Mouse (Mus musculus) cerebellum, postnatal 36 days (tissue): ENCODE results near the gene Clec16a.
A peak's percentile ranks its signal among the peaks of the same experiment; 100 is the strongest.

ENCODE experiments used
- DNase-seq, 2 experiments: peaks; one replicate each; pipeline ENCODE4 v3.0.0; 2021 to 2022; ENCODE audit warnings: mixed read lengths in 2 of 2

The Clec16a gene

DNA sequence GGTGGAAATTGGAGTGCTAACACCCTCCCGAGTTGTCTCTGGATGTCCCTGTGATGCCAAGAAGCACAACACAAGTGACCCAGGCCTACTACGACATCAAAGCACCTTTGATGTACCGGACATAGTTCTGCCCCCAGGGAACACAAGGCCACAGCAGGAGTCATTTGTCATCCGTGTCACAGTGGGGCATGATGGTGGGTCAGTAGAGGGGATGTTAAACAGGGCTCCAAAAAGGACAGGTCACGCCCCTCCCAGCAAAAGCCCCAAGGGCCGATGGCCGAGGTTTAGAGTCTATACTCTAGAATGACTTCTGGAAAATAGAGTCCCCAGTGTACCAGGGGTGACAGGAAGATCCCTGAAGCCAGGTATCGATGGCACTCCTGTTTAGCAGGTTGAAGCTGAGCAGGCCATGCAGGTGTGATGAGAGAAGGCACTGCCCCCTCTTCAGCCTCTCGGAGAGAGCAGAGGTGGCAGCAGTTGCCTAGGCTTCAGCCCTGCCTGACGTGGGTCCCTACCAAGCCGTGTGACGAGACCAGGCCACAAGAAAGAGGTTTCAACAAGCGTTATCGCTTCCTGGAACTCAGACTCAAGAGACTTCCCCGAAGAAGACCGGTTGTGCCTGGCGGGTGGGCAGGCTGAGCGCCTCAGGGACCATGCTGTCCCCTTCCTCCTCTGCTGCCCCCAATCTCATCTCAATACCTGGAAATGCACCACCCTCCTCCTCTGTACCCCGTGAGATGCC, 226.8 kb downstream of the Clec16a start:
- DNase-seq, result no peak

DNA sequence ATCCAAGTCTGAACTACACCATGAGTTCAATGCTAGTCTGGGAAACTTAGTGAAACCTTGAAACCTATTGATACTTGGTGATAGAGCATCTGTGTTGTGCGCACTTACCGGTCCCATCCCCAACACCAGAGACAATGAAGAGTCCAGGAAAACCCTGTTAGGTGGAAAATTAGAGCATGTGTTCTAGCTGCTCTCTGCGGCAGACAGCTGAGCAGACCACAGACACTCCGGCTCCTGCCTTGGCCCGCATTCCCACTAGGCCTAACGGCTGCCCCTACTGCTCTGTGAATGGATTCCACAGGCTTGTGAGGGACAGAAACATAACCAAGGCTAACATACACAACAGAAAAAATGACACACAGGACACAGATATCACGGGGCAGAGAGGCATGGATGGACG, 228.4 kb downstream of the Clec16a start:
- no peak for DNase-seq

DNA sequence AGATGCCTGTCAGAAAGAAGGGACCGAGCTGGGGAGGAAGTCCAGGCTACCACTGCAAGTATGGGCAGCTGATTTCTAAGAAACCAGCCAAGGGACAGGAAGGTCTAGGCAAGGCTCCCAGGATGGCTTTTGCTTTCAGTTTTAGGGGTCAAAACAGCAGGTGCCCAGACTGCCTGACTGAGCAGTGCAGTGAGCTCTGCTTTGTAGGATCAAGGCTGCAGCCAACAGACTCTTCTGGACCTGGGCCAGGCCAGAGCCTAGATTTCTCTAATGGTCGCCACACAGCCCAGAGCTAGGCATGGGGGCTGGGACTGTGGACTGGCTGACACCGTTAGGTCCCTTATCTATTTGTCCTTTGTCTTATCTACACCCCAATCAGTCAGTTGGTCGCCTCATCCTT, 229.6 kb downstream of the Clec16a start:
- no peak for DNase-seq

DNA sequence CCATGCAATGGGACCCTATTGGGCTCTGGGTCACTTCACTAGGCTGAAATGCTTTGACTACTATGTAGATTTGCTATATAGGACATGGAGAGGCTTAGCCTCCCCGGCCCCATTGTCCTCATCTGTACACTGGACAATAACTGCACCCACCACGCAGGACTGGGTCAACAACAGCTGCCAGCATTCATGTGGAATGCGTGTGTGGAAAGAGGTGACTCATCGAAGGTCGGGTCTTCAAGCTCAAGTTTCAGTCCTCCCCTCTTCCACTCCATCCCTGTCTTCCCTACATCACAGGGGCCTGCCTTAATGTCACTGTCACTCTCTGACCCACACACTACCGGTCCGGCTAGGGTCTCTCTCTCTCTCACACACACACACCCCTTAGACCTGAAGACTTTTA, 231.2 kb downstream of the Clec16a start:
- no peak for DNase-seq

DNA sequence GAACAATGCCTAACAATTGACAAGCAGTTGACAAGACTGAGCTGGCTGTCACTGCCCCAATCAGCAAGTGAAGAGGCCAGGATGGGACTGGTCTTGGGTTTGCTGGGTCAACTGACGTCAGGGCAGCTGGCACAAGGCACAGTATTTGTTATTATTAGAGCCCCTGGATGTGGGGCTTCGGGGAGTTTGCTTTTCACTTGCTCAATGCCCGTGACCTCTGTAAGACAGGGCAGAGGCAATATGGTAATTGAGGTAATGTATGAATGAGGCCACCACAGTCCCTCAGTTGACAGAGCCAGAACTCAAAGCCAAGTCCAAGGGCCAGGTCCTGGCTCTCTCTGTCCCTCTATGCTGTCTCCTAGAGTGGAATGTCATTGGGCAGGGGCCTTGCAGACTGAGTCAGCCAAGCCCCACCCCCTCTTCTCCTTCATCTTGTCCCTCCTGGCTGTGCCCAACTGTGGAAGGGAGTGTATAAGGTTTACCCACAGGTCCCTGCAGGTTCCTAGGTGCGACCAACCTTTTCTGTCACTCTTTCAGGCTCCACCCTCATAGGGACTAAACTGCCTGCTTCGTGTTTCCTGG, 232.5 kb downstream of the Clec16a start:
- no peak for DNase-seq

DNA sequence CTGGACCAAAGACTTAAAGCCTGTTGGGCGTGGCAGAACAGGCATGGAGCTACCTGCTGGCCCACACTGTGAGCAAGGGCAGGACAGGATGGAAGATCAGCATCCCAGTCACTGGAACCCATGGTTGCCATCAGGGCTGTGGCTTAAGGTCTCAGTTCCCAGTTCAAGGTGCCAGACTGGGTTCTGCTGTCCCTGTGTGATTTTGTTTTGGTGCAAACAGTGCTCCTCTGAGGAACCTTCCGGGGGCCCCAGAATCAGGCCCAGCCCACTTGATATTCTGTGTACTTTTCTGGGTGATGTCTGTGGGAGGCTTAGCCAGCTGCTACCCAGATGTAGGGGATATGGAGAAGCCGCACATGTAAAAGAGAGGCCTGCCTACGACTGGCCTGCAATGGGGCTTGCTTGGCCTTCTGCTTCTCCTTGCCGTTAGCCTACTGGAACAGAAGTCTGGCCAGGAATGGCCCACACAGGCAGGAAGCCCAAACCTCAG, 235.5 kb downstream of the Clec16a start:
- no peak for DNase-seq

DNA sequence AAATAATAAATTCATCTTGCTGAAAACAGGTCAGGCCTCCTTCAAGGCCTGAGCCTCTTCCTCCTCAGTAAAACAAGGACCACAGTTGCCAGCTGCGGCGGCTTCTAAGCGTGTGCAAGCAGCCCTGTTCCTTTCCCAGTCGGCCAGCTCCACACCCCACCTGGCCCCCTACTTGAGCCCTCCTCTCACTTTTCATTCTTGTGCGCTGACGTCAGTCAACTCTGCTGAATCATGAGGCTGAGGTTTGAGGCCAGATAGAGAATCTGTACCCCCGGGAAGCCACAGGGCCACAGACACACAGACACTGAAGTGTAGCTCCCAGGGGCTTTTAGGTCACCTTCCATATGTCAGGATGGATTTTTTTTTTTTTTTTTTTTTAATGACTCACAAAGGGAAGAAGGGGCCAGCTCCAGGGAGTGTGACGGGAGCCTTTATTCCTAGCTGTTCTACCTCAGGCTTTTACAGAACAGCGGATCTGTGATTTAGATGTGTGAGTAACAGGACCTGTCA, 236.8 kb downstream of the Clec16a start:
- DNase-seq, result no peak

DNA sequence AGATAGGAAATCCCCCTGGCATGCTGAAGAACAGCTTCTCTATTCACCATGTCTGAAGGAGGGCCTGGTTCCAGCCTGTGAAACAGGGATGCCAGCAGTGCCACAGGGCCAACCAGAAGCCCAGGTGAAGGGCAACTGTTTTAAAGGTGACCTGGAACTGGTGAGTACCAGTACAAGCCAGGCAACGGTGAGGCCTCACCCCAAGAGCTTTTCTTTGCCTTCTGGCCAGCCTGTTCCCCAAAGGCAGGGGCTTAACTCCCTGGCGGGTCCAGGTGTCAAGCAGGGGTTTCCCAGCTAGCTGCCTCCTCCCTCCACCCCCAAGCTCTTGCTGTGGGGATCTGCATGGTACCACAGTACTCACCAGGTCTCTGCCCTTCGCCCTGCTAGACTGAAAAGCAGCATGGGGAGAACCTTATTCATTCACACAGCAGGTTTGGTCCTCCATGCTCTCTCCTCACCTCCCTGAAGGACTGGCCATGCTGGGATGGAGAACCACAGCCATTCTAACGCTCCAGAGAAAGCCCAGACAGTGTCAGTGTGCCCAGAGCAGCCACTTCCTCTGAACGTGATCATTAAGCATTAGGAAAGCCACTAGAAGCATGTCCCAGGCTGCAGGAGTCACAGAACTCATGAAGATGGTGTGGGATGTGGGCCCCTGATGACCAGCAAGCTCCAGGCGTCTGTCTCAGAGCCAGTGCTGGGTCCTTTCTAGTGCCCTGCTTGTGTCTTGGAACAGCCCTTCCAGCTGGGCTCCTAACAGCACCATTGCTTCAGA, 237.4 kb downstream of the Clec16a start:
- no peak for DNase-seq

DNA sequence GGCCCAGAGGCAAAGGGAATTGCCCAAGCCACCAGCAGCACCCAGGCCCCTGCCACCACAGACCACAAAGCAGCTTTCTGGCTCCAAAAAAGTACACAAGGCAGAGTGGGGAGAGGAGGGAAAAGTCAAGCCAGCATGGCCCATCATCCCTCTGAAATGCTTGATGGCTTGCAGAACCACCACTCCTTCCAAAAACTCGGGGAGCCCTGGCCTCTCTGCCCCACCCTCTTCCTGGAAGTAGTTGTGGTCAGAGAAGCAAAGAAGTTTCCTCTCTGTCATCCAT, 238.0 kb downstream of the Clec16a start:
- no peak for DNase-seq

DNA sequence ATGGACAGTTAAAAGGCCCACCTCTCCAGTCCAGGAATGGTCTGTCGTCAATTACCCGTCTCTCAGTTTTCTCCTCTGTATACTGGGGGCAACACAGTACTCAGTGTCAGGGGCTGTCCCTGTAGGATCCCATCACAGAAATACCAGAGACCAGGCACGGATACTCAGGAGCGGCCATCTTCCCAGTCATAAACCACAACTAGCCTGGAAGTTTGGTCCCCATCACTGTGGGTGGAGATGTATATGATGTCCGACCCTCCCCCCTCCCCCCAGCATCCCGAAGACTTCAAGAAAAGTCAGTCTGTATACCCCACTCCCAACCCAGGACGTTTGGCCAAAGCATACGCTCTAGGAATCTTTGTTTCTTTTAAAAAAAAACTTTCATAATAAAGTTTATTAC, 238.3 kb downstream of the Clec16a start:
- no peak for DNase-seq

DNA sequence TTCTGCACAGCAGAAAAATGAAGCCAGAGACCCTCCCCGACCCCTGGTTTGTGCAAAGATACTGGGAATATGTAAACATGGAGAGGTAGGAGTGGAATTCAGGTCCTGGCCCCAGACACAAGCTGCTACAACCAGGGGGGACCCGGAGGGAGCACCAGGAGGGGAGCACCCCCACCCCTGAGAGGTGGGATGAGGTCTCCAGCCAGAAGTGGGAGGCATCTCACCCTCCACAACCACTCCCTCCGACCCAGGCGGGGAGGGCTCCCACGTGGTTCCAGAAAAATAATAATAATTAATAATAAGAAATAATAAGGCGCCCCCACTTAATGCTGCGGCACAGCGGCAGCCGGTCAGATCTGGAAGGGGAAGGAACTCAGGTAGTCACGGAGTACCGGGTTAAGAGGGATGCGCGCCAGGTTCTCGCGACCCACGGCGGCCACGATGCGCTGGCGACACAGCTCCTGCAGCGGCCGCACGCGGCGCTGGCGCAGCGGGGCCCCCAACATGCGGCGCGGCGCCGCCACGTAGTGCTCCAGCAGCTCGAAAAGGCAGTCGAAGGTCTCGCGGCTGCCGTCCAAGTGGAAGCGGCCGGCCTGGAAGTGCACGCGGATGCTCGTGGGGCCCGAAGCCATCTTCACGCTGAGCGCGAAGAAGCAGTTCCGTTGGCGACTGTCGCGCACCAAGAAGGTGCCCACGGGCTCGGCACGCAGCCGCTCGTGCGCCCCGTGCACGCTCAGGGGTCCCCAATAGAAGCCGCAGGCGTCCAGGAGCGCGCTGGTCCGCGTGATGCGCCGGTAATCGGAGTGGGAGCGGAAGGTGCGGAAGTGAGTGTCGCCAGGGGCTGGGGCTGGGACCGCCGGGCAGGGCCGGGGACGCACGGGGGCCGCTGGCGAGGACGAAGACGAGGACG, 239.0 kb downstream of the Clec16a start:
- DNase-seq, result peak; percentile 27 to 33

DNA sequence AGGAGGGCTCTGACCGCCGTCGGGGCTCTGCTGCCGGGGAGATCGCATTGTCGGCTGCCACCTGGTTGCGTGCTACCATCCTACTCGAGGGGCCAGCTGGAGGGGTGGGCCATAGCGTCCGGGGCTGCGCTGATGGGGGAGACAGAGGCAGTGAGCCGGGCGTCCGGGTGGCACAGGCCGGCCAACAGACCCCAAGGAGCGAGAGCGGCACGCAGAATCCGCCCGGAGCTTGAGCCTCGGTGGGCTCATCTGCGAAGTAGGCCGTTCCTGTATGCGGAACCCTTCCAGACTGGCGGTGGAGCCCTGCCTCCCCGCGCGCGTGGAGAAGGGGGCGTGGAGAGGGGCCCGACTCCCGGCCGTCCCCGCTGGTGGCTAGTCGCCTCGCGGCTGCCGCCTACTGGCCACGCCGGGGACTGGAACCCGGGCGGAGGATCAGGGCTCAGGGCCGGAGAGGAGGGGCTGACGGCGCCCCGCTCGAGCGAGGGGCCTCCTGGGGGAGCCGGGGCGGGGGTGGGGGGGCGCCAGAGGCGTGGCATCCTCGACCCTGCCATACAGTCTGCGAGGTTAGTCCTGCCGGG, 239.7 kb downstream of the Clec16a start:
- peak; percentile 86 to 88 for DNase-seq

DNA sequence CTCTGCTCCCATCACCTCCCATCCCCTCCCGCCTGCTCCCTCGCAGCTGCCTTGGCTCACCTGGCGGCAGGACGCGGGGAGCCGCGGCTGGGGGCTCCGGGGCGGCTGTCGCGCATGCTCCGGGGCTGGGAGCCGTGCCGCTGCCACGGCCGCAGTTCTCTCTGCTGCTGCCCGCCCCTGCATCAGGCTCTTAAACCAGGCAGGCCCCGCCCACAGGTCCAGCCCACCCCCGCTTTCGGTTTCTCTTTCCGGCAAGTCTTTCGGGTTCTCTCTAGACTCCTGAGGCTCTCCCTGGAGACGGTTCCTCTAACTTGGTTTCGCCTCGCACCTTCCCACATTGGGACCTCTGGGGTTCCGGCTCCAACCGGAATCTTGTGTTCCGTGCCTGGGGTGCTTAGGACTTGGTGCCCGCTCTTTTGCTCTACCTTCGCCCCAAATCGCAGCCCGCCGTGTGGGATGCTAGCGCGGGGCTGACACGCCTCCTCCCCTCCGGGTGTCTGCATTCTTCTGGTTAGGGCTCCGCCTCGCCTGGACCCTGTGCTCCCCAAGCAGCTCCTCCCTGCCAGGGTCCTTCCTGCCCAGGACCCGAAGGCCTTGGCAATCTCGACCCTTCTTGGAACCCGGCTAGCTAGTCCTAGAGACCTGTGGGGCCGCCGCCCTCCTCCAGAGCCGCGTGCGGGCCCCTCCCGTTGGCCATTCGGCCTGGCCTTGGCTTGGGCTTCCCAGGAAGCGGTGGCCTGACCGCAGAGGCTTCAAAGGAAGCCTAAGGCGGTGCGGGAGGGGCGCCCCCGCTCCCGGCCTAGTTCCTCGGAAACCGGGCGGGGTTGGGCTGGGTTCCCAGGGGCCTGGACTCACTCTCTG, 240.5 kb downstream of the Clec16a start, which contains the start of gene Socs1:
Socs1 (minus strand) TSS at position 166 of the 861 bp plus-strand sequence.
- peak; percentile 65 to 66 for DNase-seq

DNA sequence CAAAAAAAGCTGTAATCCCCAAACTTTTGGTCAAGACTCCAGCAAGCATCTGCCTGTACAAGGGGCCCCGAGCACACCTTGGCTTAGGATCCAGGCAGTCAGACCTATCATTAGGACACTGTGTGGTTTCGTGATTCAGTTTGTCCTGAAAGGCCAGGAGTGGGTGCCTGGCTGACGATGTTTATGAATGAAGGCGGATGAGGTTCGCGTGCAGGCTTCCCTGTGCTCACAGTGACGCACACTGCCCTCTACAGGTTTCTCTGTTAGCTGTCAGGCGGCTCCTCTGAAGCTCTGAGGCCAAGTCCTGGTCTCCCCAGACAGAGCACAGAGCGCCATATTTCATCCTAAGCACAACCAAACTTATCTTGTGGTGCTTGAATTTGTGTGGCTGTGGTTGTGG, 241.1 kb downstream of the Clec16a start:
- DNase-seq, result peak; percentile 81 to 86

DNA sequence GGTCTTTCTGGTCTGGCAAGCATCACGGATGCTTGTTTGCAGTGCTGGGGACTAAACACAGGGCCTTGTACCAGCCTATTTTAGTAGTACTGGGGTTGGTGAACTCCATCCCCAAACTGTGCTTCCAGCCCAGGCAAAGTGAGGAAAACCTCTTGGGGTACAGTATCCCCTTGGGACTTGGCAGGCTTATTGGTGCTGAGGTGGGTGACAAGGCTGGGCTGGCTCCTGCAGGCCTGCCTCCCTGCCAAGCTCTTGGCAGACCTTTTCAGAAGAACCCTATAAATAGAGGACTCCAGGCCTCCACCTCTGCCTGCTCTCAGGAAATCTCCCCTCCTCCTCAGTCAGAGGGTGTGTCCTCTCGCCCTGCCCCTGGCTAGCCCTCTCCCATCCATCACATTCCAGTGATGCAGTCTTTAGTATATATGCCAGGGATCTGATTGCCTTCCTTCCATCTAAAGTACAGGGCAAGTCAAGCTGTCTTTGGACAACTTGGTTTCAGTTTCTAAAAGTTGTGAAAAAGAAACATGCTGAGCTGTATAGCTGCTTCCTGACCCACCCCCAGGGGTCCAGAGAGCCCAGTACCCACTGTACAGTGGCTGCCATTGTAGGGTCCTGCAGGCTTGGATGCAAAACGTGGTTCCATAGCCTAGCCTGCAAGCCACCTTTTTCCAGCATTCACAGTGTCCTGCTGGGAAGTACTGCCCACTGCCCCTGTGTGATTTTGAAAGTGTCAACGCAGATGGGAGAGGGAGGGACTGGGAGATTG, 241.8 kb downstream of the Clec16a start:
- DNase-seq, result no peak

DNA sequence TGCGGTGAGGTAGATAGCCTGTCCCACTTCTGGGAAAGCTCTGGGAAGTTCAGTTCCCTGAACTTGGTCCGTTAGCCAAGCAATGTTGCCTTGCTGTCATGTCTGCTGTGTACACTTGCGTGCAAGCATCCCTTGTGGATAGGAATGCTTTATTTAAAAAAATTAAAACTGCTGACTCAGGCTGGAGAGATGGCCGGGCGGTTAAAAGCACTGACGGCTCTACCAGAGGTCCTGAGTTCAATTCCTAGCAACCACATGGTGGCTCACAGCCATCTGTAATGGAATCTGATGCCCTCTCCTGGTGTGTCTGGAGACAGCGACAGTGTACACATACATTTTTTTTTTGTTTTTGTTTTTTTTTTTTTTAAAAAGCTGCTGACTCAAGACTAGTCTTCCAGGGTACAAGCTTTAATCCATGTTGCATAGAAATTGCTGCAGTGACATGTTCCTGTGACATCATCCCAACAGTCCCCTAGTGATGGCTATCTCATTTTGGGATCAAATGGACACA, 242.5 kb downstream of the Clec16a start:
- DNase-seq, result no peak

DNA sequence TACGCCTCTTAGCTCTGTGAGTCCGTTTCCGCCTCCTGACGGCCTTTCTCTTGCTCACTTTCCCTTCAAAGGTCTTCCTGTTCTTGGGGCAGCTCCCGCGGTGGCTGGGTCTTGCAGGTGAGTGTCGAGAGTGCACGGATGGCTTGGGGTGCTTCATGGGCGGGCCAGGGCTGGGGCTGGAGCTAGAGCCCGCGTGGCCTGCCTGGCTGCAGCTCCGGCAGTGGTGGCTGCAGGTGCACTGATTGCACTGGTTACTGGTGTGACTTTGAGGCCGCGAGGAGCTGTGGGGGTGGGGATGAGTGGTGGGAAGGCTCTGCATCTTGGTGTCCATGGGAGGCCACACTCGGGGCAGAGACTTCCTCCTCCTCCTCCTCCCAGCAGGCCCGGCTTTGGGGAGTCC, 243.1 kb downstream of the Clec16a start, which contains the start of gene Tnp2:
Tnp2 (minus strand) TSS at position 390 of the 400 bp plus-strand sequence.
- no peak for DNase-seq

DNA sequence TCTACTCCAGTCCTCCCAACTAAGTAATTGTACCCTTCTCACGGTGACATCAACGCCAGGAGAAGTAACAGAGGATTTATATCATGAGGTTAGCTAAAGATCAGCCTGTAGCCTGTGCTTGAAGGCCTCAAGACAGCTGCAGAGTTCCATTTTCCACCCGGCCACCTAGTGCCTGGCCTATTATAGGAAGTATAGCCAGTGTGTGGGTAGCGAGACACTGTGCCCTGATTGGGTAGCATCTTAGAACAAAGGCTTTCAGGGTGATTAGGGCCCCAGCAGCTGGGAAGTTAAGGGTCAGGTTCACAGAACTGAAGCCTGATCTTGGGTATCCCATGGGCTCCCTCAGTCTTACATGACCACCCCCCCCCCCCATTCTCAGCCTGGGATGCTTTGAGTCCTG, 243.7 kb downstream of the Clec16a start:
- no peak for DNase-seq

DNA sequence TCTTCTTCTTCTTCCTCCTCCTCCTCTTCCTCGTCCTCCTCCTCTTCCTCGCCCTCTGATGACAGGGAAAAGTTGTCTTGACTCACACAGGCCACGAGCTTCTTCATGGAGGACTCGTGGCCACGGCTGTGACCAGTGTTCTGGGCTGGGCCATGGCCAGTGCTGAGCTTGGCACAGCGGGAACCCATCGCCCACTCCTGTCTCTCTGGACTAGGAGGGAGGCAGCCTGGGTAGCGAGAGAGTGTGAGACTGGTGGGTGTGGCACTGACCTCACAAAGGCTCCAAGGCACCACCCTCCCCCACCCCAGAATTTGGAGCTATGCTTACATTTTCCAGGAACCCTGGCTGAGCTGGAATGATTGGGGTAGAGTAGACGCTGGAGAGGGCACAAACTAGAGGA, 245.6 kb downstream of the Clec16a start, which contains the start of gene Prm3:
Prm3 (minus strand) TSS at position 213 of the 400 bp plus-strand sequence.
- no peak for DNase-seq
